ENCODE assay signal across 8 mouse cellular contexts in the genomic region with DNA sequence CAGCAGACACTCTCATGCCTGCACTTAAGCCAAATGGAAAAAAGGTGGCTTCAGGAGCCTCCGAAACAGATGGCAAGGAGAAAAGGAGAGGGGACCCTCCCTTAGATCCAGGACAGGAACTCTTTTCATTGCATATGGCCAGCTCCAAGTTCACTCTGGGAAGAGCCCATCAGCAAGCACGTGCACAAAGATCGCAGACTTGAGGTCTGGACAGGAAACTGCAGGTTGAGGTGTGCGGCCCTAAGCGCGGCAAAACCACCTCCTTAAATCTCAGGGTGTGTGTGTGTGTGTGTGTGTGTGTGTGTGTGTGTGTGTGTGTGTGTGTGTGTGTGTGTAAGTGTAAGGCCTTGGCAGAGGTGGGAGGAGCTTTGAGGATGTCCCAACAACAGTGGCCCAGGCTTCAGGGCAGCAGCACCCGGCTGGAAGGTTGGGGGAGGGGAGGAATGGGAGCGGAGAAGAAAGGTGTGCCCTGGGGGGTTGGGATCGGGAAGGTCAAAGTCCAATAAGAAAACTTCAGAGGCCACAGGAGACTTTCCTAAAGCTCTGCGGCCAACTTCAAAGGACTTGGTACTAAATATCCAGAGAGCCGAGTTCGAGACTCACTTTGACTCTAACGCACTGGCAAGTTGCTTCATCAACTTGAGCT. TPM values are rescaled to one million over a fixed set of nuclear protein-coding genes. Genes with fewer than 3 reads are reported as not detected.
A peak's percentile ranks its signal among the peaks of the same experiment; 100 is the strongest.
DNase-seq lines count a peak whose midpoint lies in the region; ATAC-seq lines count a peak whose summit lies in the region.

No protein-coding gene starts in this region.

- 16% methylated on average over 13 of the region's 13 CpGs for WGBS in heart, embryonic 11.5 days (ENCODE audit: insufficient replicate concordance)
- 21% methylated on average over 13 of the region's 13 CpGs for WGBS in intestine, embryonic 14.5 days
- WGBS in liver, embryonic 16.5 days (ENCODE audit: insufficient replicate concordance): 39% methylated on average over 13 of the region's 13 CpGs

- no peaks in the 10 kb centered on the region for H3K36me3 ChIP-seq in heart, embryonic 11.5 days (ENCODE audit: control insufficient read depth, insufficient read depth, low read length)
- H3K36me3 ChIP-seq in intestine, embryonic 14.5 days (ENCODE audit: control insufficient read depth, insufficient read depth, low read length): no peaks in the 10 kb centered on the region
- H3K36me3 ChIP-seq in liver, embryonic 16.5 days (ENCODE audit: control insufficient read depth, insufficient read depth): no peaks in the 10 kb centered on the region

- H3K27ac ChIP-seq in heart, embryonic 11.5 days (ENCODE audit: low read depth, low read length): no peak overlapping the region
- no peak overlapping the region for H3K27ac ChIP-seq in intestine, embryonic 14.5 days (ENCODE audit: low read depth)
- no peak overlapping the region; the same call in 1 of the 2 replicates for H3K27ac ChIP-seq in liver, embryonic 16.5 days (ENCODE audit: low read length)

- no peak for DNase-seq in heart, adult 18-20 months
- peak; percentile 27 for DNase-seq in brain, adult 2 months (ENCODE audit: low read depth, low spot score)
- no peak for DNase-seq in intestine, embryonic 14.5 days (ENCODE audit: low spot score)
- peak; percentile 78 for DNase-seq in yolk sac, embryonic 10.5 days (ENCODE audit: low spot score)
- no peak for DNase-seq in urinary bladder, postnatal 10 days (ENCODE audit: low spot score)
- no peak for DNase-seq in embryo, embryonic 10 days (ENCODE audit: low spot score)

- peak overlapping the region; percentile 65 for H3K4me3 ChIP-seq in heart, embryonic 11.5 days (ENCODE audit: low read depth, low read length)
- H3K4me3 ChIP-seq in intestine, embryonic 14.5 days (ENCODE audit: low read depth, low read length): peak overlapping the region; percentile 58
- H3K4me3 ChIP-seq in liver, embryonic 16.5 days (ENCODE audit: low read depth, low read length): peak overlapping the region; percentile 83

- H3K9me3 ChIP-seq in heart, embryonic 11.5 days (replicated peaks; ENCODE audit: control insufficient read depth, low read length): no peaks in the 10 kb centered on the region
- H3K9me3 ChIP-seq in intestine, embryonic 14.5 days (ENCODE audit: control insufficient read depth, low read length): no peaks in the 10 kb centered on the region
- H3K9me3 ChIP-seq in liver, embryonic 16.5 days (replicated peaks; ENCODE audit: control insufficient read depth, low read length): no peaks in the 10 kb centered on the region

- peaks cover 2% of the 10 kb centered on the region for H3K4me1 ChIP-seq in heart, embryonic 11.5 days (ENCODE audit: control insufficient read depth, insufficient read depth, low read length)
- H3K4me1 ChIP-seq in intestine, embryonic 14.5 days (replicated peaks; ENCODE audit: control insufficient read depth, insufficient read depth, low read length): peaks cover 8% of the 10 kb centered on the region; the same call in 1 of the 2 replicates
- peaks cover 35% of the 10 kb centered on the region for H3K4me1 ChIP-seq in liver, embryonic 16.5 days (ENCODE audit: control insufficient read depth, low read depth, low read length)

- H3K4me2 ChIP-seq in heart, embryonic 11.5 days: peak overlapping the region; percentile 95
- H3K4me2 ChIP-seq in intestine, embryonic 14.5 days (ENCODE audit: low read length): peak overlapping the region; percentile 77
- H3K4me2 ChIP-seq in liver, embryonic 16.5 days (ENCODE audit: low read depth, low read length): peak overlapping the region; percentile 99

- no peak overlapping the region for H3K9ac ChIP-seq in heart, embryonic 11.5 days (ENCODE audit: low read depth, low read length)
- no peak overlapping the region for H3K9ac ChIP-seq in intestine, embryonic 14.5 days (ENCODE audit: low read length)
- peak overlapping the region; percentile 80 for H3K9ac ChIP-seq in liver, embryonic 16.5 days (ENCODE audit: low read depth, low read length)

- H3K27me3 ChIP-seq in heart, embryonic 11.5 days (ENCODE audit: control insufficient read depth, insufficient read depth, low read length): peaks cover 56% of the 10 kb centered on the region
- H3K27me3 ChIP-seq in intestine, embryonic 14.5 days (replicated peaks; ENCODE audit: control insufficient read depth, insufficient read depth, low read length): peaks cover 41% of the 10 kb centered on the region
- peaks cover 46% of the 10 kb centered on the region for H3K27me3 ChIP-seq in liver, embryonic 16.5 days (ENCODE audit: control insufficient read depth, insufficient read depth, low read depth, low read length)

- ATAC-seq in heart, embryonic 11.5 days (replicated peaks; ENCODE audit: insufficient number of reproducible peaks, low FRiP score, low TSS enrichment): no peak
- peak; percentile 53; the same call in 1 of the 2 replicates for ATAC-seq in intestine, embryonic 14.5 days (replicated peaks; ENCODE audit: low FRiP score, low TSS enrichment, low read depth)
- no peak for ATAC-seq in liver, embryonic 16.5 days (ENCODE audit: low read depth)

RNA-seq across cellular contexts. Expression of a gene that starts 39.3 kb away (rescaled TPM):
- polyA plus RNA-seq in heart, embryonic 11.5 days (2014; fragmentation: Nextera tagmentation; extraction: Ambion mirVana): 0.72 and 1.1 TPM in 2 replicates
- total RNA-seq in heart, adult 18-20 months (2021): 10 to 100 TPM; 17.8 to 29.8 TPM
- 4.6 and 6.2 TPM in 2 replicates for polyA plus RNA-seq in intestine, embryonic 14.5 days (2014; fragmentation: Nextera tagmentation; extraction: Ambion mirVana)
- polyA plus RNA-seq in liver, embryonic 16.5 days (2015; fragmentation: Nextera tagmentation; extraction: Ambion mirVana): 1.2 TPM in 2 replicates

RNA-seq across cellular contexts. Expression of a gene that starts 40.2 kb away (rescaled TPM):
- 9.5 and 12.0 TPM in 2 replicates for polyA plus RNA-seq in heart, embryonic 11.5 days (2014; fragmentation: Nextera tagmentation; extraction: Ambion mirVana)
- 10 to 100 TPM in 1 of 2 experiments, 1 to 10 TPM in 1; 6.8 to 10.6 TPM for total RNA-seq in heart, adult 18-20 months (2021)
- 11.3 and 12.5 TPM in 2 replicates for polyA plus RNA-seq in intestine, embryonic 14.5 days (2014; fragmentation: Nextera tagmentation; extraction: Ambion mirVana)
- polyA plus RNA-seq in liver, embryonic 16.5 days (2015; fragmentation: Nextera tagmentation; extraction: Ambion mirVana): 33.1 and 35.2 TPM in 2 replicates

Comparison
In these comparisons a context has a peak if more than half of its experiments do, and no peak if none do; other contexts are left out.
1. DNase-seq: peak in brain, adult 2 months (single experiment) and yolk sac, embryonic 10.5 days (single experiment); none in heart, adult 18-20 months (0 of 2), intestine, embryonic 14.5 days (single experiment), urinary bladder, postnatal 10 days (single experiment) and embryo, embryonic 10 days (single experiment).
2. Peak in every context shown above with its lines, with median percentiles within 50 percentile points of each other: H3K4me2 ChIP-seq and H3K4me3 ChIP-seq.